Mouse (Mus musculus) adrenal gland, postnatal 10 days (tissue): ENCODE measurements at regions not wholly inside any gene's neighbourhood (a gene's known extent, or its start where the extent isn't known, plus 50 kb on each side); places are given as distances from the start of the nearest gene placed in this dataset.

ENCODE experiments used
- DNase-seq: peaks from one replicate; pipeline ENCODE4 v3.0.0; 2021; ENCODE audit warnings: mixed read lengths

DNA sequence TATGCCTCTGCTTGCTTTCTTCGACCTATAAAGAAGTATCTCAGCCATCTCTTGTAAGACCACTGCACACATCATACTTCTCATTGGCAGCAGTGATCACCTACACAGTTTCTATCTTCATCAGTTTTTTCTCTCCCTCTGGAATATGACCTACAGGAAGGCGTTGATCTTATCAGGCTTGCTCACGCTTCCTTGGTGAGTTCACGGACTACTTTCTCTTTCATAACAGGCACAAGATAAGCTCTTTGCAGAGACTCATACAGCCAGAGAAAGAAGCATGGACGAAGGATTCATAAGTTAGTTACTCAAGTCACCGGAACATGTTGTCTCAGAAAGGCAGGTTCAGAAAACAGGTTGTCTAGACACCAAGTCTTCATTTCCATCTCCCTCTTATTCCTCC, 136.7 kb upstream of the Tbl1xr1 start:
- DNase-seq: no peak

DNA sequence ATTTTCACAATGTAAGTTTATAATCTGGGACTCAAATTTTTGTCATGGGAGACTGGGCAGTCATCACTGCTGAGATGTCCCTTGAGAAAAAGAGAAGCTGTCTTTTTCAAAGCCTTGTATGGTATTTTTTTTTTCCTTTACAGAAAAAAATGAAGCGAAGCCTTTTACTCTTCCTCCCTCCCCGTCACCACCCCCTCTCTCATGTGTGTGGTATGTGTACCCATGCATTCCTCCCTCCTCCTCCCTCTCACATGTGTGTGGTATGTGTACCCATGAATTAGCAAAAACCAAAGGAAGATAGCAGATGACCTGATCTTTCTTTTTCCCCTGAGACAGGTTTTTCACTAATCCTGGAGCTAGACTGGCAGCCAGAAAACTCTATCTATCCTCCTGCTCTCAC, 134.9 kb upstream of the Tbl1xr1 start:
- DNase-seq: no peak

DNA sequence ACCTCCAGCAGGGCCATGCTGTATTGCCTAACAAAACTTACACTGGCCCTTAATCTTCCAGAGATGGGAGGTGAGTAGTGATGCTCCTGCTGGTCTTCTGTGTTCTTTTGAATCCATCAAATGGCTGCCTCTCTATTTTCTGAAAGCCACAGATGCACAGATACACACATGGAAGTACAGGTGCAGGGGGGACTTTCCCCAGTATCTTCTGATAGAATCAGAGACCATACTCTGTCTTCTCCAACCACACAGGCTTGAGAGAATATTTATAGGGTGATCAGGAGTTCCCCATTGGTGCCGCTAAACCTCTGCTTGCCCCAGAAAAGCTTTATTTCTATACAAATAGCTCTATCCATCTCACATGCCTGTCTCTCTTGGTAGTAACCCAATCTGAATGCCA, 133.5 kb upstream of the Tbl1xr1 start:
- DNase-seq: no peak

DNA sequence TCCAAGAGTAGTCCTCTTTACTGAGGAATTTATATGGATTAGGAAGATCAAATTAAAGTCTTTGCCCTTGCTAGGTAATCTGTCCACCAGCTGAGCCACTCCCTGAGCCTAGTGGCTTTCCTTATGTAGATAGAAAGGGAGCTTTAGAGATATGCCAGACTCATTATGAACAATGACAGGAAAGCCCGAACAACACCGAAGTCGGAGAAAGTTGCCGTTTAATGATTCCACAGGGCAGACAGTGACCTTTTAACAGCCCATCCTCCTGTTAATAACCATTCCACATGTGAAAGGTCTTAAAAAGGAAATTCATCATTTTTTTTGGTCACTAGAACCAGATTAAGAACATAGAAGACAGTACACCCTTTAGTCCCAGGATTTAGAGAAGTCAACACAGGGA, 130.7 kb upstream of the Tbl1xr1 start:
- no peak for DNase-seq

DNA sequence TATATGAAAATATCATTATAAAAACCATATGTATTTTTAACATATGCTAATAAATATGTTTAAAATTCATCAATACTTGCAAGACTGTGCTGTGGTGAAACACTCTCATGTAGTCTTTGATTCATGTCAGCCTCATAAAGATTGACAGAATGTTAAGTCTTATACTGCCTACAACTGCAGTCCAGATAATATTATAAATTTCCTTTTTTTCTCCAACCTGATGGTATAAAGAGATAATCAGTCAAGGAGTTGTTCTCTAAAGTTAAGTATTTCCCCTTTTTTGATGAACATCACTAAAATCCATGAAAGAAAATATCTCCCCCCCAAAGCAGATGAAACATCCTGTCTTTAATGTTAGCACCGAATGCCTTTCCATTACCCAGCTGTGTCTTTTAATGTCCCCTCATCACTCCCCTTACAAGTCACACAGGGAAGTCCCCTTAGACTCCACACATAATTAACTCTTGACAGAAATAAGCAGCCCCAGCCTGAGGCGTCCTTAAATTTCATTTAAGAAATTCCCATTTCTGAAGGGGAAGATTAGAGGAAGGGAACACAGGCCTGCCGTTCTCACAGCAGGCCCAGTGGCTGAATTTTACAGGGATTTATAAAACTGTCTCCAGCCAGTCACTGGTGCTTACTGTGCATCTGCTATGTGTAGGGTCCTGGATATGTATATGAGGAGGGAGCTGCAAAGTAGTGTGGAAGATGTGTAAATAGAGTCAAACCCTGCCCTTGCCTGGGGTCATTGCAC, 129.0 kb upstream of the Tbl1xr1 start:
- no peak for DNase-seq

DNA sequence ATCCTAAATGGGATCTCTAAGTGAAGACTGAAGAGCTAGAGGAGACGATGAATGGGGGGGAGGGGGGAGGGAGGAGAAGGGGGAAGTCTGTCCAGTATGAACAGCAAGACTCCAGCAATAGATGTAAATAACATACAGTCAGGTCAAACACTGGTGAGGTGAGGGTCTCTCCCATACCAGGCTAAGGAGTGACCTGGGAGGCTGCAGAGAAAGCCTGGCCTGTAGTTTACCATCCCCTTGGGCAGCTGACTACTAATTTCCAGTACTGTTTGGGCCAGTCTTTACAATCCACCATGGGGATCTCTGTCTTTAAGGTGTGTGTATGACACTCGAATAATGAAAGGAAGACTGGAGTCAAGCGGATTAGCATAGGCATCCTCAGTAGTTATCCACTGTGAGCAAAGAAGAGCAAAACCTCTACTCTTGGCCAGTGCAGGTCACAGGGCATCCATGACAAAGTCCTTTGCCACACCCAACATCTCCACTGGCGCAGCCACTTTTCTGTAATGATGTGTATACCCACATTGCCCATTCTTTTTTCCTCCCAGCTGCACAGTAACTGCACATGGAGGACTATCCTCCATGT, 128.3 kb upstream of the Tbl1xr1 start:
- no peak for DNase-seq

DNA sequence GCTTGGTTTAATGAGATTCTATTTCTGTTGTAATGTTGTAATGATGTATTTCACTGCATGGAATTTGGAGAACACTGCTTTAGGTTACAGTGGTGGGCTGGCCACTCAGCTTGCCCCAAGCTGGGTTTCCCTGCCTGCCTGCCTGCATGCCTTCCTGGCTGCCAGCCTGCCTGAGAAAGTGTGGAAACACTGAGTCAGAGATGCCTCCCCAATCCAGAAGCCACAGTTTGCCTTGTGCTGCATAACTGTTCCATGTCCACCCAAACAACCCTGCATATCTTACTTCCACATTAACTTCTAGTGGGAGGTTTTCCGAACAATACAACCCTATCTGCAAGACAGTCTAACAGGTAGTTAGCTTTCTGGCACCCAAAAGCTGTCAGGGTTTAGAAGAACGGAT, 127.0 kb upstream of the Tbl1xr1 start:
- DNase-seq: no peak

DNA sequence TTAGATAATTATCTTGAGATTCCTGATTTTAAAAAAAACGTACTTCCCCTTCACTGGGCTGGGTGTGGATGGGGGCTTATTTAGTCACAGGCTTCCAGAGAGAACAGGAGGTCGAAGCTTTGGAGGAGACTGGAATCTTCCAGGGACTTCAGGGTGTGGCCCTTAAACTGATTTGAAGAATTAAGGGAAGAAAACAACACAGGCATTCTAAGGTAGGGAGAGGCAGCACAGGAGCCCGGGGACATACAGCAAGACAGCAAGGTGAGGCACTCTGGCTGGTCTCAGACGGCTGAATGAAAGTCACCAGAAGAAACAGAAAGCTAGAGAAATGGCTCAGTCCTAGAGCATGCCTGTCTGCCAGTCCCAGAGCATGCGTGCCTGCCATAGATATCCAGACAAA, 125.9 kb upstream of the Tbl1xr1 start:
- no peak for DNase-seq

DNA sequence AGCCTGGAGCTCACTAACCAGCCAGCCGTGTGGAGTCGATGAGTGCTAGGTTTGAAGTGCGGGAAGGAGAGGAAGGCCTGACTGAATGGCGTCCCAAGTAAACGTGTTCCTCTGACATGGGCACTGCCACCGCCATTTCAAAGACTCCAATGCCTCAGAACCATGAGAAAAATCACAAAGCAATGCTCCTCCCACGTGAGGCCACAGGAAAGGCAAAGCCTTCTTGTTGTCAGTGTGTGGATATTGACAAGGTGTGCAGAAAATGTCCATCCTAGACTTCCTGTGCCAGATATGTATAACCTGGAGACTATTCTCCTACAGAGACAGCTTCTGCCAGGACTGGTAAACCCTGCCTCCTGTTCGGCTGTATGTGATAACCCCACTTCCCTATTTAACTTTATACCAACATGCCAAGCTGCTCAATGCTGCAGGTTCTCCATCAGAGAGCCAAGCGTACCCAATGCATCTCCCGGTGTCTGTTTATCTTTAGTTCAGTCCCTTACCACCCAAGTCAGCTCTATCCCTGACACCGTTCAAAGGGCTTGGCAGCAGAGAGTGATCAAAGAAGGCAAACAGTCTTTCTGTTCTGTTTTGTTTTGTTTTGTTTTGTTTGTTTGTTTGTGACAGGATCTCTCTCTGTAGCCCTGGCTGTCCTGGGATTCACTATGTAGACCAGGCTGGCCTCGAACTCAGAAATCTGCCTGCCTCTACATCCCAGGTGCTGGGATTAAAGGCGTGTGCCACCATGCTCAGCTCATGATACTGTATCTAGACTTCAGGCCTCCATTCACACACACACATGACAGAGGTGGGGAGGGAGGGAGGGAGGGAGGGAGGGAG, 124.8 kb upstream of the Tbl1xr1 start:
- no peak for DNase-seq

DNA sequence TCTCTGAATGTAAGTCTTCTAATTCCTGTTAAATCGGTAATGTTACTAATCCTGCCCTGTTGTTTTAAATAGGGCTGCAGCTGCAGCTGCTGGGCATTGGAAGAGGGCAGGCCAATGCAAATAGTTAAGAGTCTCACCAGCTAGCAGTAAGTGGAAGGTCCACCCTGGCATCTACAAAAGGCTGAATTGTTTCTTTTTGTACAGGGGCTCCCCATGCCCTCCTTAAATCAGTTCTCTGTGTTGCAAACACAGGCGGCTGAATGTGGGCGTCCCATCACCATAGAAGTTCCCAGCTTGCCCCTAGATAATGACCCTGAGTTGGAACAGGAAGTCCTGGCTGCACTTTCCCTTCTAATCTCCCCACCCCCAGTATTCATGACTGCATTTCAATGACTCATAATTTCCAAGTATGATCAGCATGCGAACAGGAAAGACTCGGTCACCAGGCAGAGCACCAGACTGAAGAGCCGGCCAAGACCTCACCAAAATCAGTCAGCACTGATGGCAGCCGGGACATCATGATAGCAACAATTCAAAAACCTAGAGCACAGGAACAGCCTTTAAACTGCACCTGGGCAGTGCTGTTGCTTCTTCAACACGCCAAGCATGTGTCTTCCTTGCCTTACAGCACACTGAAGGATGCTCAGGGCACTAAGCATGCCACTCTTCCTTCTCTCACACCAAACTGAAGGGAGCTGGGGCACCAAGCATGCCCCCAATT, 123.6 kb upstream of the Tbl1xr1 start:
- peak; percentile 62 for DNase-seq

DNA sequence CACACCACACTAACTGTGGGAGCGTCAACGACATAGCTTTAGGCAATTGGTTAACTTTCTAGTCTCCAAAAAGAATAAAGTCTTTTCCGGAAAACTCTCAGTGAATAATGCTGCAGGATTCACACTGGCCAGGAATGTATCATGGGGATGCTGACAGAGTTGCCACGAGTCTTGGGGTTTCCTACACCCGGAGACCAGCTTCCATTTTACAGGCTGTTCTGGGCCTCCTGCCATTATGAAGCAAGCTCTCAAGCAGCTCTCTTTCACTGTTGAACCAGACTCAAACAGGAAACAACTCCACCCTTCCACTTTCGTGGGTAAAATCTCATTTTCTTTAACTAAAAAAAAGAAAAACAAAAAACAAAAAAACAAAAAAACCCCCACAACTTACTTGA, 123.0 kb upstream of the Tbl1xr1 start:
- no peak for DNase-seq

DNA sequence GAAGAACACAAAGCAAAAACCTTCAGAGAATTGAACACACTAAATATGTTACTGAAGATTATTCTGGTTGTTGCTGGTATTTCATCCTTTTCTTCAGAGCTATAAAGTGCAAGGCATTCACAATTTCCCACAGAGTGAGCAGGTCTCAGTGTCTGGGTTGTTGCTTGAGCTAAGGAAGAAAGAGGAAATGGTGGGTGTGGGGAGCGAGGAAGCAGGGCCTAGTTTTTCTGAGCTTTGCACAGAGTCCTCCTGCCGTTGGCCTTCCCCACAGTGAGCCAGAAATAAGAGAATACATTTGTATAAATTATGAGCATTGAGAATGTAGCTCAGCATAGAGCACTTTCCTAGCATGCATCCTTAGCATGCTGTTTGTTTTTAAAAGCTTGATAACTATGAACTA, 120.8 kb upstream of the Tbl1xr1 start:
- DNase-seq: no peak

DNA sequence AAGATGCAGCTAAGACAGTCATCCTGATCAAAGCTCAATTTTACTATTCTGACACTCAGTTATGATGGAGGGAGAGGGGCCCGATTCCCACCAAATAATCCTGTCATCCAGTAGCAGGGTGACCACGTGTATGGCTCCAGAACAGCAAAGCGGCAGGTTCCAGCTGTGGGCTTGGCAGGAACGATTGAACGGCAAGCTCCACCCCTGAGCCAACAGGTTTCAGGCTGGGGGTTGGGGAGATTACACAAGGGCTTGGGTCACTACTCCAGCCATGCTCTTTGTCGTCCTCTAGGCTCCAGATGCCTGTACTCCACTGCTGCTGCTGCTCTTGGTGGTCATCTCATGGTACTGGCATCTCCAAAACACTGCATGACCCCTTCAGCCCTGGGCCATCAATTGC, 119.3 kb upstream of the Tbl1xr1 start:
- DNase-seq: peak; percentile 39

DNA sequence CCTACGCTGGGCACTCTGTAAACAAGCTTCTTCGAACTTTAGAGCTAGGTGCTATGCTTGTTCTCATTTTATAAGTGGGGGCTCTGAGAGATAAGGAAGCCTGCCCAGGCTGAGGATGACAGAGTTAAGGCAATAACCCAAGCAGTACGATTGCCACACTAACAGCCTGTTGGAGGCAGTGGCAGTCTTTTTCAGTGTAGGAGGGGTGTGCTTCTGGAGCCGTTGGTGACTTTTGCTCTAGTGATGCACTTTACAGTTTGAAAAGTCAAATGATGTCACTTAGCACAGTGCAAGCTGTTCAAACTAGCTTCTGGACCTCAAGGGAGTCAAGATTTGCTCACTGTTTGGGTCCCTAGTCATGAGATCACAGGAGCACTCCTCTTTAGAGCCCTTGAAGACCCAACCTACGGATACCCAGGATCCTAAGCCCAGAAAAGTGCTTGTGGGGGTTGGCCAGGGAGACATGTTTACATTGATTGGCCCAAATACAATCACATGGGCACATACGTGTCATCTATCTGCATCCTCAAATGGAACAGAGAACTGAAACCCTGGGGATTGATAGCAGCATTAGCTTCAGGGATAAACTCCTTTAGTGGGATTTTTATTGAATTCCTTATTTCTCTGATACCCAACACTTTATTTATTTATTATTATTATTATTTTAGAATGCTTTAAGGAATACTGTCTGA, 117.7 kb upstream of the Tbl1xr1 start:
- no peak for DNase-seq

DNA sequence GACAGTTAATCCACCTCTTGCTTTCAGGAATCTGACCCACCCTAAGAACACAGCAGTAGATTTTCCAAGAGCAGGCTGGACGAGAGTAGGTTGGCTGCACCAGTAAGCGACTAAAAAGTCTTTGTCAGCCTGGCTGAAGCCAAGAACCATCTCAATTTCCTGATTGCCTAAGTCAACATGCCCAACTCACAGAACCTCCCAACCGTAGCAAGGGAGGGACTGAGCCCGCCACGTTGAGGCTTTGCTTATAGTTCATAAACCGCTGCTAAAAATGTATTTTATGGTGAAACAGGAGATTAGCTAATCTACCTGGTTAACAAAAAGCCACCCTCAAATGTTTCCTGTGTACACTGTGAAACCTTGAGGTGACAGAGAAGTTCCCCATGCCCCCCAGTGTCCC, 115.4 kb upstream of the Tbl1xr1 start:
- DNase-seq: no peak

DNA sequence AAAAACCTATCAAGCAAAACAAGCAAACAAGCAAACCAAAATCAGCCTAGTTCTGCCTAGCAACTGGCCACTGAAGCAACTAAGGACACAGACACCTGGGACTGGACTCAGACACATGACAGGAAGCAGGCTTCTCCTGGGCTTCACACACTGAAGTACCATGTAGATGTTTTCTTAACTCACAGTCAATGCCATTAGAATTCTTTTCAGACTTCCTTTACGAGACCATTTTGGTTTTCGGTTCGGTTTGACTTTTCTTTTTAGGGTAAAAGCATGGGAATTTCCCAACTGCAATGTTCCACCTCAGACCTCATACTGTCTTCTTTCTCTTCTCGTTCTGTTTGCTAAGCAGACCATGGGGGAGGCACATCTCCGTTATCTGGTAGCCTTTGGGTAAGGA, 114.7 kb upstream of the Tbl1xr1 start:
- no peak for DNase-seq

DNA sequence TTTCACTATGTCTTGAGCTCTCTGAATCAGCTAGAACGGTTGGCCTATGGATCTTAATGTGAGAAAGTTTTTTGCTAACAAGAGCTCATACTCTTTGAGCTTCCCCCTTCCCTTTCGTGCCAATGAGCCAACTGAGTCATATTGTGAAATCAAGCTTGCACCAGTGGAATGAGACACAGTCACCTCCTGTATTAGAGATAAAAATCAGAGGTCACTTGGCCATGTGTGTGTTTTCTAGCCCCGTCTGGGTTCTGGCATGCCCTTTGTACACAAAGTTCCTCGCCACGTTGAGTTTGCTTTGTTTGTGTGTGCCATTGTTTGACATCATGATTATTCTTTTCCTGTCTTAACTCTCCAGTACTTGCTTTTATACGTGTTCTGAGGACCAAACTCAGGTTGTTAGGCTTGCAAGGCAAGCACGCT, 114.1 kb upstream of the Tbl1xr1 start:
- DNase-seq: peak; percentile 58

DNA sequence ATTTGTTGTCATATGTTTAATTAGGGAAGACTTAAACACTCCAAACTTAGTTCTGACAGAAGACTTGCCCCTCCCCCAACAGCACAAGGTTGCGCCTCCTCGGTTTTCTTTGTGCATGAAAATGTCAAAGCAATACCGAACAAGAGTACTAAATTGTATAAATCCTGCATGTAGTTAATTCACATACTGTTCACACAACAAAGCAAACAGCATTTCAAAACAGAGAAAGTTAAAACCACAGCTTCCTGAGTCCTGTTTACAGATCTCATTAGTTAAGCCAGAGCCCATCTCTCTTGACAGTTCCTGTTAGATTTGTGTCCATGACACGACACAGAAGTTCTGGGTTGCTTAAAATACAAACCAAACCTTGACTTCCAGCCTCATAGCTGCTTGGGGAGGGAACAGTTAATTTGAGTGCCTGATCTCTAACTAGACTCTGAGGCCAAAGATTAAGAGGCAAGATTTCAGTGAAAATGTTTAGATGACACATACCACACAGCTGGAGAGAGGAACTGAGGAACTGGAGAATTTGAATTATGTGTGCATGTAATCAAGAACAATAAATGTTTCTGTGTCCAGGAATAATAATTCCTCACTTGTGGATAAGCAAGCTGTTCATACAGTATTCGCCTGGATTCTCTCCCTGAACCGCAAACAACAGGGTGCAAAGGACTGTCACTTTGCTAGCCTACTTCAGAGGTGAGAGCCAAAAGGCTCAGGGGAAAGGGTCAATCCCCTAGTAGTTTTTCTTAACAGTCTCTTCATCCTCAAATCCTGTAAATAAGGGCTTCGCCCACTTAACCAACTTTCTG, 113.3 kb upstream of the Tbl1xr1 start:
- no peak for DNase-seq

DNA sequence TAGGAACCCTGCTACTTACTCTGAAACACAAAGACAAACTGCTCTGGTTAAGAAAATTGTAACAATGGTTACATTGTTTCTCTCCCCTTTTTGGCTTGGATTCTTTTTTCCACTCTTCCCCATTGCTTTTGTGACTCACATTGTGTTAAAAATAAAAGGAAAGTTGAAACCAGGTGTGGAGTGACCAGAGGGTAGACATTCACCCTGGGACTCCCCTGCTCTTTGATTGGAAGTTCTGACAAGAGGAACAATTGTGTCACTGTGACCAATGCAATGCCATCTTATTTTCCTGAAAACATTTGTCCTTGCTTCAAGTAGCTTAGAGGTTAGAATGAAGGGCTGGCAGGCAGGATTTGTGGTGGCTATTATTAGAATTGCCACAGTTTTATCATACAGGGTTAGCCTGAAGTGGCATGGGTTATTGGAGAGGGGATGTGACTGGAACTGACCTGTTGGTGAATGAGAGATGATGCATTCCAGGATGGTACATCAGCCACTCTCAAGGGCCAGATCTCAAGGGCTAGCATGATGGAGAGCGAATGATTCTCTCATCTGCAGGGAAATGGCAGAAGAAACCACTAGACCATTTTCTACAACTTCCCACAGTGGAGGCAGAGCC, 112.6 kb upstream of the Tbl1xr1 start:
- peak; percentile 9 for DNase-seq

DNA sequence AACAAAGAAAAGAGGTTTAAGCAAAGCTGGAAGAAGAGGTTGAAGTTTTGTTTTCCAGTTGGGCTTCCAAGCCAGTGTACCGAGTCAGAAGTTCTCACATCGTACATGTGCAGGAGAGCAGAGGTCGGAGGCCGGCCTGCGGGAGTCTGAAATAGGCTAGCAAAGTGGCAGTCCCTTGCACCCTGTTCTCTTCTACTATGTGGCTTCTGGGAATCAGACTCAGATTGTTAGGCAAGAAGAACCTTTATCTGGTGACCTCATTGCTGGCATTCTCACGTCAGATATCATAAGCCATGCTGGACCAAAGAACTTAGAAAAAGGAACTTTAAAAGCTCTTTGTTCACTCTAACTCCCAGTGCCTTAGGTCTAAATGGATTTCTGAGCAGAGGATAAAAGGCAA, 112.0 kb upstream of the Tbl1xr1 start:
- DNase-seq: no peak

DNA sequence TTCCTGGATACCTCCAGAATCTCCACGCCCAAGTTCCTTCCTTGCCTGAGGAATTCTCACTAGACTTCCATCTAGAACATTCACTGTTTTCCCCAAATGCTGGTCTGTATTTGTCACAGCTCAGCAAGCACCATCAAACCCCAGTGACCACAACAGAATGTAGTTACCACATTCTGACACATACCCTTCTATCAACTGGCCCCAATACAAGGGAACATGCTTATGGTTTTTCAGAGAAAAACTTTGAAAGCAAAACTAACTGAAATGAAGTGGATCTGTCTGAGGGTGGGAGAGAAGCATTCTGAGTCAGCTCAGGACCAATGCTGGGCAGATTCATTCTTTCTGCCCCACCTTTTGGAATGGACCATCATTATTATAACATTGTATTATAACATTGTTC, 110.9 kb upstream of the Tbl1xr1 start:
- DNase-seq: no peak
